Mouse (Mus musculus): Measurements from ENCODE around the gene Lrrc51. TPM values are rescaled to one million over a fixed set of nuclear protein-coding genes. Genes with fewer than 3 reads are reported as not detected.
A peak's percentile ranks its signal among the peaks of the same experiment; 100 is the strongest.
"Not testable (repeated sequence)": the region's sequence is repeated elsewhere in the genome, so short reads cannot be mapped to it uniquely, and the experiment has no call there.

Lrrc51 gene
- 1 to 10 TPM; 3.6 to 5.2 TPM for total RNA-seq (2021)

DNA sequence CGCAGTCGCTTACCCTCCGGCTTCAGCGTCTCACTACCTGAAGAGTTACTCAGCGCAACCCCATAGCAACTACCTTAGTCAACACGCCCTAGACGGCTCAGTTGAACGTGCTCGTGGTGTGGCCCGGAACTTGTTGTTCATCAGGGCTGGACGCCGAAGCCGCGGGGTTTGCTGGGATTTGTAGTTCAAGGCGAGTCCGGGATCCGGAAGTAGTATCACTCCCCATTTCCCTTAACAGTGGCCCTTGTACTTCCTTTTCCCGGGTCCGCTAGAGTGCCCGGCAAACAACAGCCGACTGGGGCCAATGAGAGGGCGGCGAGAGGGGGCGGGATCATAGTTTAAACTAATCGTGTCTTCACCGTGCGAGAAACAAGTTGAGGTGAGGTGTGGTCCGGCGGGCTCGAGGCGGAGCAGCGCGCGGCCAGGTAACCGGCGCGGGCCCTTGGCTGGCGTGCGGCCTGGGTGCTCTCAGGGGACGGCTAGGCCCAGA is at the start of gene Lrrc51, which contains the start of gene Numa1:
Gene Lrrc51, minus strand, starts transcription at position 145 of the 490 bp plus-strand sequence.
Gene Numa1, plus strand, starts transcription at position 361 of the 490 bp plus-strand sequence.
- intact Hi-C loops (cut with DNase I), result loop anchor here (1.0 to 2.0 kb wide), 4 partner anchors 25 to 131 kb away; partner anchors contain the start of genes Rnf121, Xndc1 and Xntrpc
- peak; percentile 93 to 95 for DNase-seq

DNA sequence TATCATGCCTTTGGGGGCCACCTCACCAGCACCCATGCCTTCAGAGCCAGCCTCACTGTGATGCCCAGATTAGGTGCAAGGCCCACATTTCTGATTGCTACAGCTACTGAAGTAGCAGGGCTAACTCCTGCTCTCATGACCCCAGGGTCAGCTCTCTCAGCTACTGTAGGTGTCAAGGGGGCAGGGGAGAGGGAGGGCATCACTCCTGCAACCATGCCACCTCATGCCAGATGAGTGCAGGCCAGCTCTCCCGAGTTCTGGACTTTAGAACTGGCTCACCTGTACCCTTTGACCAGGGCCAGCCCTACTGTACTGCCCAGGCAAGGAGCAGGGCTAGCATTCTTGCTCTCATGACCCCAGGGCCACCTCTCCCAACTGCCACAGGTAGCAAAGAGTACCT is 49.0 kb upstream of the Lrrc51 start:
- DNase-seq, result no peak
- intact Hi-C loops (cut with DNase I), result no loop called here

DNA sequence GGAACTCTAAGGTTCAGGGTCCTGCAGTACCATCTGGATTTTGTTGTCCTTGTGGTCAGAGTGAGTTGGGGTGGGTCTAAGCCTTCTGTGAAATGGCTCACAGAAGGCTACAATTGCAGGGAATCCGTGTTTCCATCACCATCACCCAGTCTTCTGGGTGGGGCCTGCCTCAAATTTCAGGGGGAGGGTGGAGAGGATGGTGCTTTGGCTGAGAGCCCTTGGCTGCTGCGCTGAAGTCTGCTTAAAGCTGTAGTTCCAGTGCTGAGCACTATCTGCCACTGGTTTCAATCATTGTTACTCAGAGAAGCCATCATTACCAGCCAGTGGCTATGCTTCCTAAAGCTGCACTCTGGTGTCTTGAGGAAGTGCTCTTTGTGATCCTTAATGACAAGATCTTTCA is 40.8 kb upstream of the Lrrc51 start:
- DNase-seq, result peak; percentile 57 to 63
- intact Hi-C loops (cut with DNase I), result loop anchor here (2.0 kb wide), 1 partner anchor 20 kb away; no protein-coding TSS in a partner anchor

DNA sequence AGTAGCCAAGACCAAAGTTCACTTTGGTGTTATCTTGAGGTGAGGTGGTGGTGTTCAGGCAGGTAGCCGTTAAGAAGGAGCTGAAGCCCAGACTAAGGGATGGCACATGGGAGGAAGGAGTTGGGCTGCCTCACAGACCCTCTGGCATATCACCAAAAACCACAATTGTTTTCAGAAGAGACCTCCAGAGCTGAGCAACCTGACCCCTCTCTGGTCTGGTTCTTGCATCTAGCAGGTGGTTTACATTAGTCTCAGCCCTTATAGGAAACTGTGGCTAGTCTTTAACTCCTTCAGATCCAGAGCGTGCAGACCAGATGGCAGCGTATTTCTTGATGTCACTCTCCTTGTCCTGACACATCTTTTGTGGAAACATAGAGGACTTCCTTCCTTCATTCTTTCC is 40.0 kb upstream of the Lrrc51 start:
- no peak for DNase-seq
- intact Hi-C loops (cut with DNase I), result loop anchor here (2.0 kb wide), 1 partner anchor 21 kb away; no protein-coding TSS in a partner anchor

DNA sequence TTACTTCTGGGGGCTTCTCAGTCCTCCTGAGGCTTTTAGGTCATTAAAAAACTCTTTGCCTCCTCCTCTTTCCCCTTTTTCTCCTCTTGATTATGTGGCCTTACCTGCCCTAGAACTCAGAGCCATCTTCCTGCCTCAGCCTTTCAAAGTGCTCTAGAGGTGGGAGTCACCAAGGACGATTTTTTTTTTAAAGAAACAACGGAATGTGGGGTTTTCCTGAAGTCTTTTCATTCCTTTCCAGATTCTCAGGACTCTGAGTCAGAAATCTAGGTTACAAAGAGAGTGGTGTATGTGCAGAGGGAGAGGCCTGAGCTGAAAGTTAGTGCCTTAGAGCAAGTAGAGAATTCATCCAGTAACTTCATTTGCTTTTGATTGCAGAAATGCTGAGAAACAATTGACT is 38.0 kb upstream of the Lrrc51 start:
- DNase-seq, result no peak
- intact Hi-C loops (cut with DNase I), result loop anchor here (2.0 kb wide), 1 partner anchor 37 kb away; the partner anchor contains the start of gene Numa1

DNA sequence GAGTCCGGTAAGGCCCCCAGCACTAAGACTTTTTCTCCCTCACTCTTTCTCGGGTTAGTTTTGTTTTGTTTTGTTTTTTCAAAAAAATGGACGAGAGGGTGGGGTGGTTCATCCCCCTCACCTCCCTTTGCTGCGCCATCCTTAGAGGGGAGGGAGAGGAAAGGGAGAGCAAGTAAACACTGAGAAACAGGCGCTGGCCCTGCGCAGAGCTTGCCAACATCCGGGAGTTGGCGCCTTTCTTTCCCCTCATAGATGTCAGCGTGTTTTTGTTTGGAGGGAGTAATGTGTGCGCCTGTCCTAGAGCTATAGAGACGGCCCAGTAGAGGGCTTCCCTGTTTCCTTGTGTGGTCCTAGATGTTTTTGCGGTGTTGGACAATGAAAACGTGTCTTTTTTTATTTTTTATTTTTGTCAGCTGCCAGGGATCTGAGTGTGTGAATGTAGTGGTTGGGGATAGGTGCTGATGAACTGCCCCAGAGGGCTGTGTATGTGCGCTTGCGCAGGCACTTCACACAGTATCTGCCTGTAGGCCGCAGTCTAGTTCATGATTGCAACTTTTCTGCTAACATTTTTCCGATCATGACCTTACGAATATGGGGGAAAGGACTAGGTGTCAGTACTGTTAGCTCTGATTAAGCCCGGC is 37.2 kb upstream of the Lrrc51 start:
- intact Hi-C loops (cut with DNase I), result loop anchor here (2.0 kb wide), 1 partner anchor 36 kb away; the partner anchor contains the start of gene Numa1

DNA sequence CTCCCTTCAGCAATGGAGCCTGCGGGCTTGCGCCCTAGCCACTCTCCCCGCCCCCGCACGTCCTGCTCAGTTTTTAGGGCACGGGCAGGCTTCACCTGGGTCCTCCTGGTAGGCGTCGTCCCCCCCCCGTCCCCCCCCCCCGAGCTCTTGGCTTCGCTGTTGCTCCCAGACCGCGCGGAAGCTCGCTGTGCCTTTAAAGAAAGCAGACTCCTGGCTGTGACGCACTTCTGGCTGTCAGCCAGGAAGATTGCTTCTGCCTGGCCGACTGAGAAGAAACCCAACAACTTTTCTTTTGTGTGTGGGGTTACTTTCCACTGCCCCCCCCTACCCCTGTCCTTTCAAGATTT is 36.7 kb upstream of the Lrrc51 start:
- DNase-seq, result peak; percentile 90 to 94
- intact Hi-C loops (cut with DNase I), result loop anchor here (2.0 kb wide), 1 partner anchor 36 kb away; the partner anchor contains the start of gene Numa1

More for the DNA sequence above, 37.2 kb upstream of the Lrrc51 start:
- DNase-seq, result peak; percentile 77 to 85

DNA sequence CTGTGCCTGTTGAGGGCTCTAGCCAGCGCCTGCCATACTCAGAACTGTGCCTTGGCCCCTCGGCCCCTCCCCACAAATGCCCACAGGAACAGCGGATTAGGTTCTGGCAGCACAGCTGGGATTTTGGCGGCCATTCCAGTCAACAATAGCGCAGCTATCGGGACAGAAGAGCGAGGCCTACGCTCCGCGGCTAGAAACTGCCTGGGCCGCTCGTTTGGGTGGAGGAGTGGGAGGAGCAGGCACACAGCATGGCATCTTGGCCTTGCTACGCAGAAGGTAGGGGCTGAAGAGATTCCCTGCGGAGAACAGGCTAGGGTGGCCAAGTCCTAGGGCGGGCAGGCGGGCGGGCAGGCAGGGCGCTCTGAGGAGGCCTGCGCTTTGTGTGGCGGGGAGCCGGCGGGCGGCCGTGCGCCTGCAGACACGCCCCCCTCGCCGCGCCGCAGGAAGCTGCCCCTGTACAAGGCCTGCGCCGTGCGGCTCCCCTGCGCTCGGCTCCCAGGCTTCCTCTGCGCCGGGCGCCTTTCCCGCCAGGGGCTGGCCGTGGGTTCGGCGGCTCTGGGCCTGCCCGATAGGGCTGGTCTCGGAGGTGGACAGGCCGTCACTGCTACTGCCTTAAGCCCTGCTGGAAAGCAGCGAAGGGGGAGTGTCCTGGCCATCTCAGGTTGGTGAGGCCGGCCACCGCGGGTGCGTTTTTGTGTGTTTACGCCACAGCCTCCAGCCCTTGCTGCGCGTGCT is 36.2 kb upstream of the Lrrc51 start:
- intact Hi-C loops (cut with DNase I), result loop anchor here (2.0 kb wide), 1 partner anchor 35 kb away; the partner anchor contains the start of gene Numa1
- peak; percentile 86 to 90 for DNase-seq

DNA sequence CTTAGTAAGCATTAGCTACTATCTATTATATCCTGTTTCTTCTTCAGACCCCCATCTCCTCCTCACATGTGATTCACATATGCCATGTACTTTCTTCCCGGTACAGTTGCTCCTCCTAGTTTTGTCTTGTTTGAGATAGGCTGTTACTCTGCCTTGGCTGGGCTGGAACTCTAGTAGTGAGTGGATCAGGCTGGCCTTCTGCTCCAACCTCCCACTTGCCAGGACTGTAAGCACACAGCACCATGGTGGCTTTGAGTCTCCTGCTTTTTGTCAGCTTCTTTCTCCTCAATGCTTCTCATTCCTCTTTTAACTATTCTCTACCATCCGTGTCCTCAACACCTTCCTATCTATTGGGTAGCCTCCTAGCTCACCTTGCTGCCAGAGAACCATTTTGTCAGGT is 35.1 kb upstream of the Lrrc51 start:
- intact Hi-C loops (cut with DNase I), result no loop called here

DNA sequence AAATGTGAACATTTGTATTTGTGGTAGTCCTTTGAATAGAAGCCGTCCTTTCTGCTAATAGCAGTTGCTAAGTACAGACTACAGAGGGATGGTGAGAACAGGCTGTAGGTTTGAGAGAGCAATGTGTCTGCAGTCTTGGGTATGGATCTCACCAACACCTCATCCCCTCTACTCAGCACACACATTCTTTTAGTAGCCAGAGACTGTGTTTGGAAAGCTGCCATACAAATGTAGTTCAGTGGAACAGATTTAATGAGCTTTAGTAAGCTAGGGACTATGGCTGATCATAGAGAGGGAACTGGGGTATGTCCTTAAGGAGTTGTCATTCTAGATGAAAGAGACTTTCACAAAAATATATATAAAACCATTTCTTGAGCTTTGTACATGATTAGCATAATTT is 33.6 kb upstream of the Lrrc51 start:
- no peak for DNase-seq
- intact Hi-C loops (cut with DNase I), result no loop called here

More for the DNA sequence above, 35.1 kb upstream of the Lrrc51 start:
- DNase-seq, result no peak

DNA sequence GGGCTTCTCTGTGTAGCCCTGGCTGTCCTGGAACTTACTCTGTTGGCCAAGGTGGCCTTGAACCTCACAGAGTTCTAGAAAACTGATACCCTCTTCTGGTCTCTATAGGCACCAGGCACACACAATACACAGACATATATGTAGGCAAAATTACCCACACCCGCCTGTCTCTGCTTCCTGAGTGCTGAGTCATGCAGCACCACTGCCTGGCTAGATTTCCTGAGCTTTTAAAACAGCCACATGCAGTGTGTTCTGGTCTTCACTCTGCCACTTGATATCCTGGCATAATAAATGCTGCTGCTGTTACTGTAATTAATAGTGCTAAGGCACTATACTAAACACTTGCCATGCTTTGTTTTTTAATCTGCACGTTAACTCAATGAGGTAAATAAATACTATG is 31.9 kb upstream of the Lrrc51 start:
- intact Hi-C loops (cut with DNase I), result no loop called here
- no peak for DNase-seq

DNA sequence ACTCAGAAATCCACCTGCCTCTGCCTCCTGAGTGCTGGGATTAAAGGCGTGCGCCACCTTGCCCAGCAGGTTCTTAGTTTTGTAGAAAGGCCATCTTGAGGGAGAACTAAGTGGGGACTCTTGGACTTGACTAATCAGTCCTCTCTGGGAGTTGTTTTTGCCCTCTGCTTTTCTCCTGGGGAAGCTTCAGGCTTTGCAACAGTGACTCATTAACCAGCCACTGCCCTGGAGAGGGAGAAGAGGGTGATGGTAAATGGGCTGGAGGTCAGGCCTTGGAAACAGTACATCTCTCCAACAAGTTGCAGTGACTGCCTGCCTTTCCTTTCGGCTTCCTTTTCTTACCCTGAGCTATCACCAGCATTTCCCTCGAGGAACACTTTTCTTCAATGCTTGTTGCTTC is 30.9 kb upstream of the Lrrc51 start:
- intact Hi-C loops (cut with DNase I), result no loop called here
- DNase-seq, result no peak

DNA sequence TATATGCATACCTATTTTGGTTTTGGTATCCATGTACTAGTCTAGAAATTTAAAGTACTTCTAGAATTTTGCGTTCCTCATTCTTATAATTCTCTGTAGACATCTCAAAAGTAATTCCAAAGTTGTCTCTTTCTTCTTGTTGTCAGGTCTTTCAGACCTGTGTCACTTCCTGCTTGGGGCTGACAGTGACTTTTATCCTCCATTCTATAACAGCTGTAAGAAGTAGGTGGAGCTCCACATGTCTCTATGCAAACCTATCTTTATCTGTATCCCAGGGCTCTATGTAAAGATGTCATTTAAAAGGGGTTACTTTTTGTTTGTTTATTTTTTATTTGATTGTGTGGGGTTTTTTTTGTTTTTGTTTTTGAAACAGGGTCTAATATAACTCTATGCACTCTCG is 29.9 kb upstream of the Lrrc51 start:
- DNase-seq, result no peak
- intact Hi-C loops (cut with DNase I), result no loop called here

DNA sequence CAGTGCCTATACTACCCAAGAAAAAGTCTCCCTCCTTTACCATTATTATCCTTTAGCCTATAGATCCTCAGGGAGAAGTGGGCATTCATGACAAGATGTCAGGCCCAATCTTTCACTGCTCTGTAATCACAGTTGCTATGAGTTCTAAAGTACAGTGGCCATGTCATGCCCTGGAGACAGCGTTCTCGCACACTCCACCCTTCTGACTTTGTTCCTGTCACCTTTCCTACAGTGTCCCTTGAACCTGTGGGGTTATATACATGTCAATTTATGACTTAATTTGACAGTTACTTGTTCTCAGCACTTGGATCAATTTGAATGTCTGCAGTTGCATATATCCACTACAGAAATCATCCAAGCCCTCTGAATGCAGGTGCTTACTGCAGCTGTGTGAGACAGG is 29.1 kb upstream of the Lrrc51 start:
- intact Hi-C loops (cut with DNase I), result no loop called here
- DNase-seq, result no peak

DNA sequence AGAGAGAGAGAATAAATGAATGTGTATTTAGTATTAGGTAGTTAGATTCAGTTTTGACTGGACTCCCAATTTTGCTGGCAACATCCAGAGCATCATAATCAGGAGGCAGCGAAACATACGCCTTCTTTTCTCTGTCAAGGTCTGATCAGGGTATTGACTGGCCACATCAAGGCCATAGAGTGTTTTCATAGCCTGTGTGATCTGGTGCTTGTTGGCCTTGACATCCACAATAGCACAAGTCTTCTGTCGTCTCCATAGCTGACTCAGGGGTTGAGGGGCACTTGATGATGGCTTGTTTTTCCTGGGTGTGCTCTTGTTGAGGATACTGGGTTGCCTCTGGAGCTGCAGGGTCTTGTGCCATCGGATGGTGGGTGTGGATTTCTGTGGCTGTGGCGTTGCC is 23.2 kb upstream of the Lrrc51 start:
- no peak for DNase-seq

DNA sequence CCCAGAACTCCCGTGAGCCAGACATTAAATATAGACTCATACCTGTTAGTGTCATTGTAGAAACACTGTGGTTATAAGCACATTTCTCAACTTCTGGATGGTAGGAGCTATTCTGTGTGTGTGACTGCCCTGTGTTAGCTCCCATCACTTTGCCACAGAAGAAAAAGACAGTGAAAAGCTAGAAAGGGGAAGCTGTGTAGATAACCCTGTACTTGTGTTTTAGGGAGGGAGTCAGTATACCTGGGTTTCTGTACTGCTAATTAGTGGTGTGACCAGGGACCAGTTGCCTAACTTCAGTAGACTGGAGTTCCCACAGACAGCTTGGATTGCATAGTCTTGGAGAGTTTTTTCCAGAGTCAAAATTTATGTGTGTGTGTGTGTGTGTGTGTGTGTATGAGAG is 22.8 kb upstream of the Lrrc51 start:
- intact Hi-C loops (cut with DNase I), result no loop called here
- no peak for DNase-seq

More for the DNA sequence above, 23.2 kb upstream of the Lrrc51 start:
- intact Hi-C loops (cut with DNase I), result no loop called here

DNA sequence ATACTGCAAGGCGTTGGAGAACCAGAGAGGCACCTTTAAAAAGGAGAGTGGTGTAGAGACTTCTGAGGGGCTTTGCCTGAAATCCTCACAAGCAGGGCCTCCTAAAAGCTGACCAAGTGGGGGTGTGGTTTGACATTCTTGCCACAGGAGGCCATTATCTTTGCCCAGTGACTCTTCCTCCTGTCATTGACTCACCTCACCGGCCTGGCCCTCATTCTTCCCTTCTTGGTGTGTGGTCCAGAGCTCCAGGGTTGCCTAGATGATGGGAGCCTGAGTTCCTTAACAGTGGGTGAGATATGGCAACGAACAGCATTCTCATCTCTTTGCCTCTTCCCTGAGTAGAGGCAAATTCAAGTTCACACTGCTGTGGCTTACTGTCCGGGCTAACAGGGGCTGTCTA is 22.2 kb upstream of the Lrrc51 start:
- no peak for DNase-seq
- intact Hi-C loops (cut with DNase I), result no loop called here

DNA sequence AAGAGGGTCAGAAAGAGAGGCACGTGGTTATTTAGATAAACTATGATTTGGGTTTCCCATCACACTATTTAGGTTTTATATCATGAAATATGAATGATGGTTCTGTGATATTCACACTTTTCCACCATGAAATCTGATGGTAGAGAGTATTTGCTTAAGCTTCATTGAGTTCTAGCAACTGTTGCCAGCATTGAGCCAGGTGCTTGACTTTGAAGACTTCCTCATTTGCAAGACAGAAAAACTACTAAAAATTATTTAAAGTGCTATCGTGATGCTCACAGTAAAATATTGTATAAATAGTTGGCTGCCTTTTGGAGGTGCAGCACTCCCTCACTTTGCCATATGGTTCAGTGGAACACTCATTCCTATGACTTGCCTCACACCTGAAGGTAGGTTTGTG is 21.6 kb upstream of the Lrrc51 start:
- no peak for DNase-seq
- intact Hi-C loops (cut with DNase I), result no loop called here

DNA sequence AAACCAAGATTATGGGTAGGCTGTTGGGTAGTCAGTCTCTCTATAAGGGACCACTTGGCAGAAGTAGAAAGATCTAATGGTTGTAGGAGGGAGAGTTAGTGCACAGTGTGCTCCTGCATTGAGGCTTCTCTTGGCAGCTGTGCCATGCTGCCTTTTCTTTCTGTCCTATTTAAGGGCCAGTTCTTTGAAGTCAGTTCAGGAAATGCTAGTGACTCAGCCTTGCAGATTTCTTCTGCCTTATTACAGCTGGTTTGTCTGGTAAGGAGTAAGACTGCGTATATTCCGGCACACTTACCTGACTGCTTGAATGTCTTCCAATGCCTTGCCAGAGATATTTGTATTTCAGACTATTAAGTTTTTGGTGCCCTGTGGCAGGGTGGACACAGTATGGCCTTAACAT is 20.5 kb upstream of the Lrrc51 start:
- intact Hi-C loops (cut with DNase I), result no loop called here
- DNase-seq, result no peak

DNA sequence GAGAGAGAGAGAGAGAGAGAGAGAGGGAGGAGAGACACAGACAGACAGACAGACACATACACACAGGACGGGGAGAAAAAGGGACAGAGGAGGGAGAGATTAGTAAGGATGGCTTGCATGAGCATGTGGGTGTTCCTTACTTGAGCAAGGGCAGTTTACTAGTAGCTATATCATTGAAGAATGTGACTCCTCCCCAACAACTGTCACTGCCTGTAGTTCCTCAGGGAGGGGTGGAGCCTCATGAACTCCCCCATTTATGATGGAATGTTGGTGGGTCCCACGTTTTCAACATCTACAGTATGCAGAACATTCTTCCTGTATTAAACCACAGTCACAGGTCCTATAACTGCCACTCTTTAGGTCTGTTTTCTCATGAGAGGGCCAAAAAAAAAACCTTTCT is 18.4 kb upstream of the Lrrc51 start:
- no peak for DNase-seq
- intact Hi-C loops (cut with DNase I), result no loop called here

DNA sequence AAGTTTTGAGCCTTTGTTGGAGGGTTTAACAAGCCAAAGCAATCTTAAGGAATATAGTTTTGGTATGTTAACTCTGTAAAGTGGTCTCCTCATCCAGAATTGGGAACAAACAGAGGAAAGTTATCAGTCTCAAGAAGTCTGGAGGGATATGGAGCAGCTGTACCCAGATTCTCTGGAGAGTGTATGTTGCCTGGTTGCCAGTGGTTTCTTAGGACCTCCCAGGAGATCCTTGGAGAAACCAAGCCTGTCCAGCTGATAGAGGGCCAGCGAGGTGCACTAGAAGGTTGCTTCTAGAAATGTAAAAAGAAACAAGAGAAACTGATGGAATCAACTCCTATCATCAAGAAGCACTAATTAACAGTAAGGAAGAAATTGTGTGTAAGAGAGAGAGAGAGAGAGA is 18.0 kb upstream of the Lrrc51 start:
- no peak for DNase-seq
- intact Hi-C loops (cut with DNase I), result no loop called here

DNA sequence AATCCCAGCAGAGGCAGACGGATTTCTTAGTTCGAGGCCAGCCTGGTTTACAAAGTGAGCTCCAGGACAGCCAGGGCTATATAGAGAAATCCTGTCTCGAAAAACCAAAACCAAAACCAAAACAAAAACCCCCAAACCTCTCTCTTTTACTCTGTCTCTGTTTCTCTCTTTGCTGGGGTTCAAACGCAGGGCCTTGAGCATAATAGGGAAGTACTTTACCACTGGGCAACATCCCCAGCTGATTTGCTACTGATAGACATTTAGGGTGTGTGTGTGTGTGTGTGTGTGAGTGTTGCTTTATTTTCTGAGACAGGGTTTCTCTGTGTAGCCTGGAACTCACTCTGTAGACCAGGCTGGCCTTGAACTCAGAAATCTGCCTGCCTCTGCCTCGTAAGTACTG is 15.3 kb upstream of the Lrrc51 start:
- DNase-seq; intact Hi-C loops (cut with DNase I): not testable (repeated sequence)
